Mouse (Mus musculus) lung, postnatal 0 days (tissue): ENCODE results near the gene Tpcn1.

Source experiments
- CTCF ChIP-seq: IDR thresholded peaks from 2 replicates; pipeline ENCODE4 v1.5.1; 2016; ENCODE audit warnings: antibody characterized with exemption, mild to moderate bottlenecking
- EP300 ChIP-seq: IDR thresholded peaks from 2 replicates; pipeline ENCODE4 v1.6.1; 2016; ENCODE audit warnings: antibody characterized with exemption, mild to moderate bottlenecking, control low read depth

DNA sequence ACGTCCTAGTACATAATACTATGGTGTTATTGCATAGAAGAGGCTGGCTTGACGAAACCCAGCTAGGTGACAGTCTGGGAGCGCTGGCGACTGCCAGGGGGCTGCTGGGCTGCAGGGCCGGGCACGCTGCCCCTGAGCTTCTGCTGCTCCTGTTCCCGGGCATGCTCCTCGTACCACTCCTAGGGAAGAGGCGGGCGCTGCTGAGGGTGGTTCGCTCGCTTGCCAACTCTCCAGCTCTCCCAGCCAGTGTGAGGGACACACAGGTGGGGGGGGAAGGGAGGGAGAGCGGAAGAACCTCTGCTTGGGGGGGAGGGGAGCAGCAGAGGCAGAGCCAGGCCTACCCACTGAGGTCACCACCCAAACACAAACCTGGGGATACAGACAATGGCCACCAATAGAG is 52.4 kb downstream of the Tpcn1 start:
- no peak for TF ChIP-seq CTCF
- no peak for TF ChIP-seq EP300
